Mouse (Mus musculus) C2C12 (cell line): ENCODE data around the gene Msi2.

ENCODE experiments used
- CEBPB ChIP-seq: IDR thresholded peaks from one replicate; pipeline ENCODE4 v1.6.1; 2011; ENCODE audit warnings: low read depth, mild to moderate bottlenecking, control low read depth, moderate library complexity
- CTCF ChIP-seq: IDR thresholded peaks from one replicate; pipeline ENCODE4 v1.5.1; 2011; ENCODE audit not compliant: control insufficient read depth, insufficient read depth, insufficient read length
- MYOD1 ChIP-seq: IDR thresholded peaks from one replicate; pipeline ENCODE4 v1.6.1; 2011; ENCODE audit warnings: low read depth; ENCODE audit not compliant: control insufficient read depth, insufficient read length
- USF1 ChIP-seq: IDR thresholded peaks from one replicate; pipeline ENCODE4 v1.6.1; 2011; ENCODE audit warnings: low read depth, mild to moderate bottlenecking, control low read depth, moderate library complexity

DNA sequence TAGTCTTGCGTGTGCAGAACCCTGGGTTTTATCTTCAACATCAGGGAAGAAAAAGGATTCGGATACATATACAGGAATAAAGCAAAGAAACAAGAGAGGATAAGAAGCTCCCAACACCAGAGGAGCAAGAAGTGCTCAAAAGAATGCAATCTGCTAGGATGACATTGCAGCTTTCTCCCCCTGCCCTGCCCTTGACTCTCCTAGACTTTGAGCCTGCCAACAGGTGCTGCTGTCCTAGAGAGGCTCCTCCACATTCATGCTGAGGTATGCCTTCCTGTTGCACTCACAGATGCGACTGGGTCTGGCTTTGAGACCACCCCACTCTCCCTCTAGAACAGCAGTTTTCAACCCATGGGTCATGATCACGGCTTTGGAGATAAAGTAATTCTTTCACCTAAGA is 96.5 kb downstream of the Msi2 start:
- TF ChIP-seq CTCF = no peak
- no peak for TF ChIP-seq USF1
- no peak for TF ChIP-seq CEBPB
- no peak for TF ChIP-seq MYOD1
